Mouse (Mus musculus) gonadal fat pad, adult 2 months (tissue): Measurements from ENCODE around the gene Man1a2. TPM values are rescaled to one million over a fixed set of nuclear protein-coding genes. Genes with fewer than 3 reads are reported as not detected.

Source experiments
- polyA plus RNA-seq: library from polyadenylated mRNA; depleted of rRNA; stranded (reverse); fragments of >200 nt; gene quantifications from 2 replicates; pipeline ENCODE4 v1.2.3, GENCODE M21; 2012; rRNA removed

Man1a2 gene
- polyA plus RNA-seq, 1 experiment, result 9.7 TPM

Other genes starting within 250 kb of the Man1a2 start
- 8.3 and 11.6 TPM in 2 replicates for gene Tent5c, start 196.2 kb downstream of the Man1a2 start, polyA plus RNA-seq
- 1.1 and 1.2 TPM in 2 replicates for gene Vtcn1, start 140.0 kb upstream of the Man1a2 start, polyA plus RNA-seq
- gene Trim45, start 236.7 kb upstream of the Man1a2 start, polyA plus RNA-seq, result 4.4 and 4.8 TPM in 2 replicates